Mouse (Mus musculus): ENCODE results near the gene Tcta. TPM values are rescaled to one million over a fixed set of nuclear protein-coding genes. Genes with fewer than 3 reads are reported as not detected.
"Not testable (repeated sequence)": the region's sequence is repeated elsewhere in the genome, so short reads cannot be mapped to it uniquely, and the experiment has no call there.

The Tcta gene
- polyA plus RNA-seq, 1 experiment from 2014 or later = 35.2 TPM

GRCm38 (mm10) chr9:108340258-108341138 is 34.5 kb upstream of the Tcta start:
- Histone ChIP-seq H3K36me3 (peaks cover 7% of the 10 kb centered on the region; the same call in 1 of the 2 replicates), H3K4me1 (peaks cover 23% of the 10 kb centered on the region), H3K9ac (replicated peaks) (peak overlapping the region; percentile 70), H3K27me3 (no peaks in the 10 kb centered on the region), H3K4me2 (replicated peaks) (peak overlapping the region; percentile 63), H3K27ac (replicated peaks) (no peak overlapping the region), H3K4me3 (peak overlapping the region; percentile 58), H3K9me3 (no peaks in the 10 kb centered on the region)
- ATAC-seq (replicated peaks) = no peak
- 68% methylated on average over 10 of the region's 10 CpGs for WGBS

- Histone ChIP-seq H3K4me1 (peaks cover 23% of the 10 kb centered on the region), H3K9me3 (no peaks in the 10 kb centered on the region), H3K27ac (replicated peaks) (peak overlapping the region; percentile 94), H3K27me3 (no peaks in the 10 kb centered on the region), H3K9ac (replicated peaks) (peak overlapping the region; percentile 70), H3K36me3 (peaks cover 13% of the 10 kb centered on the region), H3K4me3 (peak overlapping the region; percentile 58), H3K4me2 (replicated peaks) (peak overlapping the region; percentile 63)
- no peak for ATAC-seq (replicated peaks)
- WGBS = 13% methylated on average over 20 of the region's 20 CpGs
Observed at GRCm38 (mm10) chr9:108339886-108340257, 33.9 kb upstream of the Tcta start.

GRCm38 (mm10) chr9:108338886-108339781 is 33.2 kb upstream of the Tcta start, which contains the start of gene Gpx1:
Gene Gpx1, plus strand, starts transcription at chr9:108338903.
- Histone ChIP-seq H3K9ac (replicated peaks) (peak within 1 kb of the TSS; percentile 70), H3K27me3 (no peaks in the 10 kb centered on the region), H3K9me3 (no peaks in the 10 kb centered on the region), H3K4me3 (peak within 1 kb of the TSS; percentile 58), H3K36me3 (peaks cover 20% of the 10 kb centered on the region), H3K27ac (replicated peaks) (peak within 1 kb of the TSS; percentile 94), H3K4me1 (peaks cover 23% of the 10 kb centered on the region), H3K4me2 (replicated peaks) (peak within 1 kb of the TSS; percentile 63)
- under 1% methylated on average over 49 of the region's 49 CpGs for WGBS
- ATAC-seq (replicated peaks) = peak; percentile 97

GRCm38 (mm10) chr9:108338551-108338885 is 32.6 kb upstream of the Tcta start:
- ATAC-seq (replicated peaks) = no peak
- 17% methylated on average over 6 of the region's 6 CpGs for WGBS
- H3K4me2 ChIP-seq (replicated peaks) = peak overlapping the region; percentile 63
- H3K36me3 ChIP-seq = peaks cover 26% of the 10 kb centered on the region
- no peaks in the 10 kb centered on the region for H3K27me3 ChIP-seq
- peak overlapping the region; percentile 94 for H3K27ac ChIP-seq (replicated peaks)
- H3K4me3 ChIP-seq = peak overlapping the region; percentile 58
- peak overlapping the region; percentile 70 for H3K9ac ChIP-seq (replicated peaks)
- H3K4me1 ChIP-seq = peaks cover 23% of the 10 kb centered on the region
- H3K9me3 ChIP-seq = no peaks in the 10 kb centered on the region

GRCm38 (mm10) chr9:108337848-108338550 is 32.0 kb upstream of the Tcta start:
- H3K9ac ChIP-seq (replicated peaks) = no peak overlapping the region
- no peak overlapping the region for H3K4me2 ChIP-seq (replicated peaks)
- H3K4me1 ChIP-seq = peaks cover 23% of the 10 kb centered on the region
- WGBS = 68% methylated on average over 10 of the region's 10 CpGs
- peak overlapping the region; percentile 58; the same call in 1 of the 2 replicates for H3K4me3 ChIP-seq
- ATAC-seq (replicated peaks) = no peak
- peaks cover 29% of the 10 kb centered on the region for H3K36me3 ChIP-seq
- no peaks in the 10 kb centered on the region for H3K27me3 ChIP-seq
- no peaks in the 10 kb centered on the region for H3K9me3 ChIP-seq
- H3K27ac ChIP-seq (replicated peaks) = peak overlapping the region; percentile 94

GRCm38 (mm10) chr9:108325811-108326210 is 19.9 kb upstream of the Tcta start:
- Histone ChIP-seq H3K9me3 (no peaks in the 10 kb centered on the region), H3K27ac (replicated peaks) (no peak overlapping the region), H3K4me1 (0 out of 2 replicates have a peak, but pooled peaks cover 7% of the 10 kb centered on the region), H3K36me3 (peaks cover 30% of the 10 kb centered on the region), H3K9ac (replicated peaks) (no peak overlapping the region), H3K4me3 (no peak overlapping the region), H3K4me2 (replicated peaks) (no peak overlapping the region), H3K27me3 (no peaks in the 10 kb centered on the region)
- WGBS = 100% methylated on average over 2 of the region's 2 CpGs
- no peak for ATAC-seq (replicated peaks)

GRCm38 (mm10) chr9:108324784-108325183 is 18.8 kb upstream of the Tcta start:
- Histone ChIP-seq H3K4me1 (0 out of 2 replicates have a peak, but pooled peaks cover 7% of the 10 kb centered on the region), H3K36me3 (peaks cover 25% of the 10 kb centered on the region), H3K9ac (replicated peaks) (no peak overlapping the region), H3K9me3 (no peaks in the 10 kb centered on the region), H3K27me3 (no peaks in the 10 kb centered on the region), H3K4me2 (replicated peaks) (no peak overlapping the region), H3K27ac (replicated peaks) (no peak overlapping the region), H3K4me3 (no peak overlapping the region)
- 82% methylated on average over 1 of the region's 1 CpGs for WGBS
- ATAC-seq (replicated peaks) = no peak

- peaks cover 10% of the 10 kb centered on the region; the same call in 1 of the 2 replicates for H3K4me1 ChIP-seq
- not testable (repeated sequence) for ATAC-seq (replicated peaks); H3K9me3 ChIP-seq; H3K4me3 ChIP-seq; H3K9ac ChIP-seq (replicated peaks); H3K36me3 ChIP-seq; H3K27ac ChIP-seq (replicated peaks); H3K4me2 ChIP-seq (replicated peaks); H3K27me3 ChIP-seq
- 91% methylated on average over 7 of the region's 7 CpGs for WGBS
Observed at GRCm38 (mm10) chr9:108322054-108322453, 16.1 kb upstream of the Tcta start.

- ATAC-seq (replicated peaks) = no peak
- no peak overlapping the region for H3K27ac ChIP-seq (replicated peaks)
- no peak overlapping the region for H3K4me3 ChIP-seq
- 70% methylated on average over 2 of the region's 2 CpGs for WGBS
- H3K27me3 ChIP-seq = no peaks in the 10 kb centered on the region
- H3K9ac ChIP-seq (replicated peaks) = no peak overlapping the region
- H3K9me3 ChIP-seq = no peaks in the 10 kb centered on the region
- H3K36me3 ChIP-seq = 0 out of 2 replicates have a peak, but pooled peaks cover 4% of the 10 kb centered on the region
- H3K4me1 ChIP-seq = peaks cover 3% of the 10 kb centered on the region; the same call in 1 of the 2 replicates
- no peak overlapping the region for H3K4me2 ChIP-seq (replicated peaks)
Observed at GRCm38 (mm10) chr9:108318462-108318861, 12.5 kb upstream of the Tcta start.

GRCm38 (mm10) chr9:108317572-108317971 is 11.6 kb upstream of the Tcta start:
- Histone ChIP-seq H3K9me3 (no peaks in the 10 kb centered on the region), H3K4me2 (replicated peaks) (no peak overlapping the region), H3K4me3 (no peak overlapping the region), H3K36me3 (0 out of 2 replicates have a peak, but pooled peaks cover 4% of the 10 kb centered on the region), H3K4me1 (peaks cover 3% of the 10 kb centered on the region; the same call in 1 of the 2 replicates), H3K27ac (replicated peaks) (no peak overlapping the region), H3K9ac (replicated peaks) (no peak overlapping the region), H3K27me3 (no peaks in the 10 kb centered on the region)
- 95% methylated on average over 3 of the region's 3 CpGs for WGBS
- ATAC-seq (replicated peaks) = no peak

- no peak overlapping the region for H3K27ac ChIP-seq (replicated peaks)
- no peaks in the 10 kb centered on the region for H3K9me3 ChIP-seq
- 61% methylated on average over 2 of the region's 2 CpGs for WGBS
- no peak overlapping the region for H3K9ac ChIP-seq (replicated peaks)
- peaks cover 56% of the 10 kb centered on the region for H3K4me1 ChIP-seq
- no peak for ATAC-seq (replicated peaks)
- H3K4me3 ChIP-seq = peak overlapping the region; percentile 89
- H3K36me3 ChIP-seq = peaks cover 8% of the 10 kb centered on the region
- peak overlapping the region; percentile 46 for H3K4me2 ChIP-seq (replicated peaks)
- H3K27me3 ChIP-seq = no peaks in the 10 kb centered on the region
Observed at GRCm38 (mm10) chr9:108308141-108308540, 2.2 kb upstream of the Tcta start.

Data from forebrain, embryonic 15.5 days (tissue).